Mouse (Mus musculus) small intestine, adult 10 weeks (tissue): ENCODE measurements around the gene Prelp. TPM values are rescaled to one million over a fixed set of nuclear protein-coding genes. Genes with fewer than 3 reads are reported as not detected.

Experiments
- polyA plus RNA-seq: library from polyadenylated mRNA; stranded (reverse); fragments of 350-450 nt; fragmentation: Illumina TruSeq; extraction: RNeasy Lipid Tissue Mini Kit (QIAGEN cat#74804); gene quantifications from one replicate; pipeline ENCODE4 v1.2.3, GENCODE M21; 2014; ENCODE audit warnings: low replicate concordance

Gene Prelp
- polyA plus RNA-seq = 3.3 TPM

GRCm38 (mm10) chr1:133921304-133921751 is at the start of gene Prelp:
TSS of gene Prelp (minus strand) at chr1:133921414.

GRCm38 (mm10) chr1:133907949-133908658 is 13.1 kb downstream of the Prelp start, which contains the start of gene Optc:
TSS of gene Optc (minus strand) at chr1:133907999.

Other genes starting within 250 kb of the Prelp start
- gene Lax1, start 231.3 kb downstream of the Prelp start, polyA plus RNA-seq = 3.4 TPM
- 13.8 TPM for gene Atp2b4, start 120.4 kb downstream of the Prelp start, polyA plus RNA-seq
- 1.4 TPM for gene Optc, start 13.4 kb downstream of the Prelp start, polyA plus RNA-seq
- not detected for gene Fmod, start 115.8 kb upstream of the Prelp start, polyA plus RNA-seq
- 28.3 TPM for gene Btg2, start 157.7 kb upstream of the Prelp start, polyA plus RNA-seq
- not detected for gene Chit1, start 189.8 kb upstream of the Prelp start, polyA plus RNA-seq